Mouse (Mus musculus) testis, adult 2 months (tissue): ENCODE results near the gene Scube2.

ENCODE experiments used
- CTCF ChIP-seq: fragments of 200-500 bp; IDR thresholded peaks from 2 replicates; pipeline ENCODE4 v1.5.1; 2012; ENCODE audit warnings: low read depth, mild to moderate bottlenecking, inconsistent platforms, low read length, moderate library complexity; ENCODE audit not compliant: control insufficient read depth, insufficient read depth, insufficient replicate concordance
- POLR2A ChIP-seq: fragments of 200-500 bp; IDR thresholded peaks from 2 replicates; pipeline ENCODE4 v1.6.1; 2012; ENCODE audit warnings: low read depth, mild to moderate bottlenecking, inconsistent platforms, low read length, moderate library complexity; ENCODE audit not compliant: control insufficient read depth

DNA sequence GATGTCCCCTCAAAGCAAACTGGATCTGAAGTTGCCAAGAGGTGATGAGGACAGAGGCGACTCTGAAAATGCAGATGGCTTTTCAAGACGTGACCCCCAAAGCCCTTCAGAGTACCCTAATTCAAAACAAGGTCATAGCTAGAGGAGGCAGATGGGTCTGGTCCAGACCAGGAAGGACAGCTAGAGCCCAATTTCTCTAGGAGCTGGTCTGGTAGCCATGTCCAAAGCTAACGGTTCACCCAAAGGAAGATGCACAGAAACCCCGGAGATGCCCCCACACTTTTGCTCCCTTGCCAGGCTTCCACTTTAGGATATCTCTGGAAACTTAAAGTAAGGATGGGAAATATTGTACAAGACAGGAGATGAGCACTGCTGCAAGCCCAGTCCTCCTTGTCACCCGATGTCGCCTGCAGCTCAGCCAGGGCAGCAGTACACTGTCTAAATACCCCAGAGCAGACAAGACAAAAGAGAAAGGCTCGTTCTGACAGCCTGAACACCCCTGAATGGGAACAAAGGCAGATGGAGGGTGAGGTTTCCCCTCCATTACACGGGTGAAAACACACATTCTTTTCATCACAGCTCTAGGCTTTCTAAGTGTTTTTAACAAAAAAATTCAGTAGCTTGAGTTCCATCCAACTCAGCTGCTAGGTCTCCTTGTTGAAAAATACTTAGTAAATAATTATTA, 15.6 kb downstream of the Scube2 start:
- TF ChIP-seq CTCF (no peak), POLR2A (no peak)
